Mouse (Mus musculus): ENCODE data around the gene Ddx51. TPM values are rescaled to one million over a fixed set of nuclear protein-coding genes. Genes with fewer than 3 reads are reported as not detected.

Ddx51 gene
- polyA plus RNA-seq, 1 experiment from 2014 or later, result 24.2 TPM

- Histone ChIP-seq H3K36me3 (no peaks in the 10 kb centered on the region), H3K9ac (no peak overlapping the region), H3K4me2 (no peak overlapping the region), H3K27me3 (replicated peaks) (no peaks in the 10 kb centered on the region), H3K4me3 (replicated peaks) (no peak overlapping the region), H3K9me3 (no peaks in the 10 kb centered on the region), H3K4me1 (no peaks in the 10 kb centered on the region), H3K27ac (no peak overlapping the region)
- 78% methylated on average over 2 of the region's 2 CpGs for whole genome bisulfite sequencing
- ATAC-seq (ENCODE audit: insufficient read depth, low FRiP score, low read depth), result no peak
Measured at GRCm38 (mm10) chr5:110624319-110624718, 28.9 kb upstream of the Ddx51 start.

- no peak overlapping the region for H3K27ac ChIP-seq
- H3K9me3 ChIP-seq, result no peaks in the 10 kb centered on the region
- 68% methylated on average over 10 of the region's 10 CpGs for WGBS
- no peaks in the 10 kb centered on the region for H3K36me3 ChIP-seq
- H3K4me3 ChIP-seq (replicated peaks), result no peak overlapping the region
- no peak overlapping the region for H3K4me2 ChIP-seq
- no peaks in the 10 kb centered on the region for H3K27me3 ChIP-seq (replicated peaks)
- H3K9ac ChIP-seq, result no peak overlapping the region
- no peak for ATAC-seq (ENCODE audit: insufficient read depth, low FRiP score, low read depth)
- H3K4me1 ChIP-seq, result no peaks in the 10 kb centered on the region
Measured at GRCm38 (mm10) chr5:110627351-110627750, 25.9 kb upstream of the Ddx51 start.

- H3K9ac ChIP-seq, result no peak overlapping the region
- no peak overlapping the region for H3K27ac ChIP-seq
- H3K4me2 ChIP-seq, result no peak overlapping the region
- 18% methylated on average over 19 of the region's 19 CpGs for WGBS
- no peaks in the 10 kb centered on the region for H3K9me3 ChIP-seq
- no peaks in the 10 kb centered on the region for H3K4me1 ChIP-seq
- H3K4me3 ChIP-seq (replicated peaks), result no peak overlapping the region
- H3K36me3 ChIP-seq, result no peaks in the 10 kb centered on the region
- ATAC-seq (ENCODE audit: insufficient read depth, low FRiP score, low read depth), result no peak
- no peaks in the 10 kb centered on the region for H3K27me3 ChIP-seq (replicated peaks)
Measured at GRCm38 (mm10) chr5:110628156-110628555, 25.1 kb upstream of the Ddx51 start.

GRCm38 (mm10) chr5:110629525-110630120 is 23.6 kb upstream of the Ddx51 start:
- Histone ChIP-seq H3K4me3 (replicated peaks) (no peak overlapping the region), H3K9me3 (no peaks in the 10 kb centered on the region), H3K4me2 (no peak overlapping the region), H3K36me3 (no peaks in the 10 kb centered on the region), H3K27ac (no peak overlapping the region), H3K4me1 (no peaks in the 10 kb centered on the region), H3K27me3 (replicated peaks) (no peaks in the 10 kb centered on the region), H3K9ac (no peak overlapping the region)
- no peak for ATAC-seq (ENCODE audit: insufficient read depth, low FRiP score, low read depth)
- 73% methylated on average over 2 of the region's 2 CpGs for WGBS

GRCm38 (mm10) chr5:110635951-110636707 is 17.1 kb upstream of the Ddx51 start:
- no peaks in the 10 kb centered on the region for H3K36me3 ChIP-seq
- H3K4me3 ChIP-seq (replicated peaks), result no peak overlapping the region
- H3K27me3 ChIP-seq (replicated peaks), result no peaks in the 10 kb centered on the region
- H3K4me2 ChIP-seq, result no peak overlapping the region
- H3K9me3 ChIP-seq, result no peaks in the 10 kb centered on the region
- H3K9ac ChIP-seq, result no peak overlapping the region
- WGBS, result 37% methylated on average over 6 of the region's 6 CpGs
- no peaks in the 10 kb centered on the region for H3K4me1 ChIP-seq
- ATAC-seq (ENCODE audit: insufficient read depth, low FRiP score, low read depth), result no peak
- no peak overlapping the region for H3K27ac ChIP-seq

GRCm38 (mm10) chr5:110638306-110639074 is 14.8 kb upstream of the Ddx51 start:
- H3K9ac ChIP-seq, result no peak overlapping the region
- no peaks in the 10 kb centered on the region for H3K9me3 ChIP-seq
- no peaks in the 10 kb centered on the region for H3K4me1 ChIP-seq
- no peaks in the 10 kb centered on the region for H3K27me3 ChIP-seq (replicated peaks)
- no peaks in the 10 kb centered on the region for H3K36me3 ChIP-seq
- WGBS, result 72% methylated on average over 7 of the region's 7 CpGs
- ATAC-seq (ENCODE audit: insufficient read depth, low FRiP score, low read depth), result no peak
- no peak overlapping the region for H3K27ac ChIP-seq
- H3K4me3 ChIP-seq (replicated peaks), result no peak overlapping the region
- no peak overlapping the region for H3K4me2 ChIP-seq

- Histone ChIP-seq H3K27me3 (replicated peaks) (no peaks in the 10 kb centered on the region), H3K36me3 (no peaks in the 10 kb centered on the region), H3K9ac (no peak overlapping the region; the same call in 1 of the 2 replicates), H3K4me1 (no peaks in the 10 kb centered on the region), H3K9me3 (no peaks in the 10 kb centered on the region), H3K27ac (no peak overlapping the region), H3K4me3 (replicated peaks) (no peak overlapping the region; the same call in 1 of the 2 replicates), H3K4me2 (peak overlapping the region; percentile 44)
- no peak for ATAC-seq (ENCODE audit: insufficient read depth, low FRiP score, low read depth)
- WGBS, result 21% methylated on average over 12 of the region's 12 CpGs
Measured at GRCm38 (mm10) chr5:110639459-110639858, 13.8 kb upstream of the Ddx51 start.

GRCm38 (mm10) chr5:110646377-110646776 is 6.9 kb upstream of the Ddx51 start:
- H3K9me3 ChIP-seq, result no peaks in the 10 kb centered on the region
- peak; percentile 39; the same call in 1 of the 2 replicates for ATAC-seq (ENCODE audit: insufficient read depth, low FRiP score, low read depth)
- H3K4me1 ChIP-seq, result no peaks in the 10 kb centered on the region
- H3K4me2 ChIP-seq, result no peak overlapping the region
- H3K36me3 ChIP-seq, result peaks cover 27% of the 10 kb centered on the region
- no peak overlapping the region for H3K27ac ChIP-seq
- no peak overlapping the region for H3K9ac ChIP-seq
- H3K4me3 ChIP-seq (replicated peaks), result no peak overlapping the region
- no peaks in the 10 kb centered on the region for H3K27me3 ChIP-seq (replicated peaks)

- whole genome bisulfite sequencing, result under 1% methylated on average over 37 of the region's 37 CpGs
- no peaks in the 10 kb centered on the region for H3K27me3 ChIP-seq (replicated peaks)
- peak overlapping the region; percentile 86 for H3K4me3 ChIP-seq (replicated peaks)
- peaks cover 50% of the 10 kb centered on the region for H3K36me3 ChIP-seq
- peak overlapping the region; percentile 81 for H3K4me2 ChIP-seq
- ATAC-seq (ENCODE audit: insufficient read depth, low FRiP score, low read depth), result peak; percentile 28; the same call in 1 of the 2 replicates
- H3K4me1 ChIP-seq, result peaks cover 12% of the 10 kb centered on the region
- H3K9me3 ChIP-seq, result no peaks in the 10 kb centered on the region
- H3K9ac ChIP-seq, result peak overlapping the region; percentile 98
- H3K27ac ChIP-seq, result 0 out of 2 replicates have a peak overlapping the region, but pooled peaks have one; percentile 44
Measured at GRCm38 (mm10) chr5:110653686-110654085, 435 bp downstream of the Ddx51 start.

- H3K27me3 ChIP-seq (replicated peaks), result no peaks in the 10 kb centered on the region
- no peaks in the 10 kb centered on the region for H3K4me1 ChIP-seq
- H3K9me3 ChIP-seq, result no peaks in the 10 kb centered on the region
- H3K9ac ChIP-seq, result no peak overlapping the region
- ATAC-seq (ENCODE audit: insufficient read depth, low FRiP score, low read depth), result no peak
- H3K27ac ChIP-seq, result no peak overlapping the region
- H3K36me3 ChIP-seq, result peaks cover 54% of the 10 kb centered on the region
- H3K4me2 ChIP-seq, result no peak overlapping the region
- H3K4me3 ChIP-seq (replicated peaks), result no peak overlapping the region
Measured at GRCm38 (mm10) chr5:110659682-110660081, 6.4 kb downstream of the Ddx51 start.

- 95% methylated on average over 2 of the region's 2 CpGs for WGBS
- Histone ChIP-seq H3K9ac (no peak overlapping the region), H3K36me3 (peaks cover 62% of the 10 kb centered on the region), H3K27ac (no peak overlapping the region), H3K9me3 (no peaks in the 10 kb centered on the region), H3K4me3 (replicated peaks) (no peak overlapping the region), H3K4me2 (no peak overlapping the region), H3K27me3 (replicated peaks) (no peaks in the 10 kb centered on the region), H3K4me1 (no peaks in the 10 kb centered on the region)
- no peak for ATAC-seq (ENCODE audit: insufficient read depth, low FRiP score, low read depth)
Measured at GRCm38 (mm10) chr5:110664041-110664440, 10.8 kb downstream of the Ddx51 start.

- WGBS, result 87% methylated on average over 2 of the region's 2 CpGs
Measured at GRCm38 (mm10) chr5:110664750-110665269, 11.6 kb downstream of the Ddx51 start.

More at GRCm38 (mm10) chr5:110664750-110665269, 11.6 kb downstream of the Ddx51 start:
- Histone ChIP-seq H3K36me3 (peaks cover 61% of the 10 kb centered on the region), H3K4me1 (no peaks in the 10 kb centered on the region), H3K4me2 (no peak overlapping the region), H3K9ac (no peak overlapping the region), H3K27ac (no peak overlapping the region), H3K27me3 (replicated peaks) (no peaks in the 10 kb centered on the region), H3K9me3 (no peaks in the 10 kb centered on the region), H3K4me3 (replicated peaks) (no peak overlapping the region)
- ATAC-seq (ENCODE audit: insufficient read depth, low FRiP score, low read depth), result no peak
